Mouse (Mus musculus) embryonic fibroblast, embryonic 13.5 days (primary cell): ENCODE data around the gene Fcgr2b.

Experiments used
- CTCF ChIP-seq: IDR thresholded peaks from 2 replicates; pipeline ENCODE4 v1.5.1; 2011; ENCODE audit warnings: mild to moderate bottlenecking, control low read depth, low read length, moderate library complexity, borderline replicate concordance; ENCODE audit not compliant: insufficient read depth
- POLR2A ChIP-seq: IDR thresholded peaks from 2 replicates; pipeline ENCODE4 v1.6.1; 2011; ENCODE audit warnings: low read depth, mild to moderate bottlenecking, control low read depth, low read length, moderate library complexity

DNA sequence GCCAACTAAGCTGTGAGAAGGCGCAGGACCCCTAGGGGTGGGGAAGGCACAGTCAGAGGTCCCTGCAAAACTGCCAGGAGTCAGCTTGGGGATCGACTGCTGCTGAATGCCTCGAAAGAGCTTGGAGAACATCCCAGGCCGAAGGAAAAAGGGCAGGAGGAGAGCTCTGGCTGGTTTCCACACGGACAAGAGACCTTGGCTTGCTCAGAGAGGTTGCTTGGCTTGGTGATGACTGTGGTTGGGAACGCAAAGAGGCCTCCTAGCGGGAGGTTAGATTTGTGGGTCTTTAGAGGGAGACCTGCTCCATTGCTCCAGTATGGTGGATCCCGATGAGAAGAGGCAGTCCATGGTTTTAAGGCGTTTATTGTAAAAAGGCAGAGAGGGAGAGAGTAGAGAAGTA, 13.3 kb upstream of the Fcgr2b start:
- no peak for TF ChIP-seq POLR2A
- TF ChIP-seq CTCF: no peak
